Mouse (Mus musculus): ENCODE measurements around the gene Mef2d.
"Not testable (repeated sequence)": the region's sequence is repeated elsewhere in the genome, so short reads cannot be mapped to it uniquely, and the experiment has no call there.

Gene Mef2d

DNA sequence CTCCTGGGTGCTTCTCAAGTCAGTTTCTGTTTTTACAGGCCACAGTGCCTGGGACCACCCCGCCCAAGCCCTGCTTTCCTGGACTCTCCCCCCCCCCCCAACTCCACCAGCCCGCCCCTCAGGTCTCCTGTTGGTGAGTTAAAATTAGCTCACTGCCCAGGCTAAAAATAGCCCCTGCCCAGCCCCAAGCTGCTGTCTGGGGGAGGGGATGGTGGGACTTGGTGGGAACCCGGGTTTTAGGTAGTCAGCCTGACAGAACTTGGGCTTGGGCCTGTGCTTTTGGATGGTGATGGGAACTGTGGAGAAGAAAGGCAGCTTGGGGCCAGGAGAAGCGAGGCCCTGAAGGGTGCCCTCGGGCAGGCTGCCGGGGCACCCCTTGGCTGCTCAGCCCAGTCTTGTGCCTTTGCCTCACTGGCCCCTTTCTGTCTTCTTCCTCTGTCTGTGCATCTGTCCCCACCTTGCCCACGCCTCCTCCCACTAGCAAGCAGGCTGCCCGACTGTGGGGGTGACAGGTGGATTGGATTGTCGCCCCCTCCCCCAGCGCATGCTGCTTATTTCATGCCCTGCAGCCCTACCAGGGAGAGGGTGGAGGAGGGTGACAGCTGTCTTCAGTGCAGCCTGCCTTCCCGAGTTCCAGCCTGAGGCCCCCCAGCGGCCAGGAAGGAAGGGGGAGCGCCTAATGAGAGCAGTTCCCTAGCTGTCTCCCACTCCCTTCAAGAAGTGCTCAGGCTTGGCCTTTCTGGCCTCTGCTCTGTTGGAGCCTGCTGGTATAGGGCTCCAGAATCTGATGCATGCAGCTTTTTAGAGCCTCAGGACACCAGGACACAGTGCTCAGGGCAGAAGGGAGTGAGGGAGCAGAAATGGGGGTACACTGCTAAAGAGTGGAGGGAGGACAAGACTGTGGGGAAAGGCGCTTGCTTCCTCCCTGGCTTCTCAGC, 8.2 kb downstream of the Mef2d start:
- no peak for DNase-seq (ENCODE audit: low read depth, low spot score)

GRCm38 (mm10) chr3:88150999-88151364, 8.8 kb downstream of the Mef2d start:
- DNase-seq (ENCODE audit: low read depth, low spot score): no peak

DNA sequence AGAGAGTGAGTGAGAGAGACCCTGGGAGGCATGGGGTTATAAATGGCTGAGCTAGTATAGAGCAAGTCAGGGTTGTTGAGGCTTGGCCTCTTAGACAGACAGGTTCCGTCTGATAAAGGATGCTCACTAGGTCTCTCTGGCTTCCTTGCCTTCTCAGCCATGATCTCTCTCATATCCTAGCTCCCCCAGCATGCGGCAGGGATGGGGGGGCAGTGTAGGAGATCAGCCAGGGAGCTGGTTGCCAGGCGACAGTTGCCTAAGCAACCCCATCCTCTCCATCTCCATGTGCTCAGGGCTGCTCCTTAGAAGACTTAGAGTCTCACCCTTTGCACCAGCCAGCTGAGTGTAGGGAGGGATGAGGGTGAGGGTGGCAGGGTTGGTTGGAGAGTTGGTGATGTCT, 9.9 kb downstream of the Mef2d start:
- DNase-seq (ENCODE audit: low read depth, low spot score): no peak

DNA sequence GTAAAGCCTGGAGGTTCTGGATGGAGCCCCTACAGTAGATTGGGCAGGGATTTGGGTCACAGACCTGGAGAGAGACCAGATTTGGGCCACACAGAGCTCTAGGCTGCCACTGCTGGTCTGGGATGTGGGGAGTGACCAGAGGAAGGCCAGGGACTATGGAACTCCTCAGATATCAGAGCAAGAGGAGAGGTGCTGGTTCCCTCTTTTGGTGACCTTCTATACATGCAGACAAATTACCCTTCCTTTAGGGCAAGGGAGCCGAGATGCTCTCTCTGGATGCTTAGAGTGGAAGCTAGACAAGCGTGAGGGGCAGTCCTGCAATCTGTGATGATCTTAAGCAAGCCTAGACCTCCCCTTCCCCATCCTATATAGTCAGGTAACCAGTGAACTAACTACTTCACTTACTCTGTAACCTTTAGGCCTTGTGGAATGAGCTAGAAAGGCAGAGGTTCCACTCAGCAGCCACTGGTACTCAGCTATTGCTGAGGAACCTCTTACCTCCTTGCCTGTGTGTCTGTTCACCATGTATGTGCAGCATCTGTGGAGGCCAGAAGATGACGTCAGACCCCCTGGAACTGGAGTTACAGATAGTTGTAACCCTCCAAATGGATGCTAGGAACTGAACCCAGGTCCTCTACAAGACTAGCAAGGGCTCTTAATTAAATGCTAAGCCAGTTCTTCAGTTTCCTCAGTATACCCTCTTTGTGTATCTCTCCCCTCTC, 11.3 kb downstream of the Mef2d start:
- DNase-seq (ENCODE audit: low read depth, low spot score): no peak

GRCm38 (mm10) chr3:88154236-88154635, 12.1 kb downstream of the Mef2d start:
- DNase-seq (ENCODE audit: low read depth, low spot score): peak; percentile 67

DNA sequence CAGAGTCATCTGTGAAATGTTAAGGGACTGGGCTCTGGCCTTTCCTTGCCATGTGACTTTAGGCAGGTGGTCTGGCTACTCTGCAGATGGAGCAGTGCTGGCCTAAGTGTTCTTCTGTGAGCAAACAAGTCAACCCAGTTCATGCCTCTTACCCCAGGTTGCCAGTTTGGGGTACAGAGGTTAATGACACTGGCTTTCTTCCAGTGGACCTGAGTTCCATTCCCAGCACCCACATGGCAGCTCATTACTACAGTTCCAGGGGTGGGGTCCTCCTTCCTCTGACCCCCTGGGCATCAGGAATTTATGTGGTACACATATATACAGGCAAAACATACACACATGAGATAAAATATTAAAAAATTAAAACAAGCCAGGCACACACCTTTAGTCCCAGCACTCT, 14.6 kb downstream of the Mef2d start:
- no peak for DNase-seq (ENCODE audit: low read depth, low spot score)

GRCm38 (mm10) chr3:88157771-88158597, 15.8 kb downstream of the Mef2d start:
- DNase-seq (ENCODE audit: low read depth, low spot score): peak; percentile 94

DNA sequence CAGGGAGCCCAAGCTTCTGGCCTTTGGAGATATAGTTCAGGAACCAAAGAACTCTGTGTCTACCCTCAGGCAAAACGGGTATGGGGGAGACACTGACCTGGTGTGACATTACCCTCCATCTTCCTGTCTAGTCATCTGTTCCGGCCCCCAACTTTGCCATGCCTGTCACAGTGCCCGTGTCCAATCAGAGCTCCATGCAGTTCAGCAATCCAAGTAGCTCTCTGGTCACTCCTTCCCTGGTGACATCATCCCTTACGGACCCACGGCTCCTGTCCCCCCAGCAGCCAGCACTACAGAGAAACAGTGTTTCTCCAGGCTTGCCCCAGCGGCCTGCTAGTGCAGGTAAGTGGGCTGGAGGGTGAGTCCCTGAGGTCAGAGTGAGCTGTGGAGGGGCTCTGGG, 16.8 kb downstream of the Mef2d start:
- no peak for DNase-seq (ENCODE audit: low read depth, low spot score)

DNA sequence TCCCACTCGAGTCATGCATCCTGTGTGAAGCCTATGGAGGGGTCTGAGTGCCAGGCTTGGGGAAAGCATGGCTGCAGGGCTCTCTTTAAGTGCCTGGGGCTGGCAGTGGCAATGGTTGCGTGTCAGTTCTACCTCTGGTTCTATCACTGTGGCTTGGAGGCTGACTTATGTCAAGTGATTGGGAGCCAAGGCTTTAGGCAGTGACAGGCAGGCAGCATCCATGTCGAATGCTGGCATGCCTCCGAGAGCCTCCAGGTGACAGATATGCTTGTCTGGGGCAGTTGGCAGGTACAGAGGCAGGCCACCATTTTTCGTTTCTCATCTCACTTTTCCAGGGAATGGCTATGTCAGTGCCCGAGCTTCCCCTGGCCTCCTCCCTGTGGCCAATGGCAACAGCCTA, 18.7 kb downstream of the Mef2d start:
- no peak for DNase-seq (ENCODE audit: low read depth, low spot score)

GRCm38 (mm10) chr3:88162259-88162658, 20.1 kb downstream of the Mef2d start:
- DNase-seq (ENCODE audit: low read depth, low spot score): no peak

DNA sequence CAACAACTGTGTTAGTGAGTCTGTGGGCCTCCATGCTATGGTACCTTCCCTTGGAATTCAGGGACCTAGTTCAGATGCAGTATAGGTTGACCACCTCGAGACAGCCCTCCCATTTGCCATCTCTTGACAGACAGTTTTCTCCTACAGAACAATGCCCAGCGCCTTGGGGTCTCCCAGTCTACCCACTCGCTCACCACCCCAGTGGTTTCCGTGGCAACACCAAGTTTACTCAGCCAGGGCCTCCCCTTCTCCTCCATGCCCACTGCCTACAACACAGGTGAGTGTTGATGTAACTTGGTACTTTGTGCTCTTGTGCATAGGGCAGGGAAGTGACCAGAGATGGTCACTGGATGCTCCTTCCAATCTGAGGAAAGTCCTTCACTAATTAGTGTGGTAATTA, 20.6 kb downstream of the Mef2d start:
- DNase-seq (ENCODE audit: low read depth, low spot score): no peak

DNA sequence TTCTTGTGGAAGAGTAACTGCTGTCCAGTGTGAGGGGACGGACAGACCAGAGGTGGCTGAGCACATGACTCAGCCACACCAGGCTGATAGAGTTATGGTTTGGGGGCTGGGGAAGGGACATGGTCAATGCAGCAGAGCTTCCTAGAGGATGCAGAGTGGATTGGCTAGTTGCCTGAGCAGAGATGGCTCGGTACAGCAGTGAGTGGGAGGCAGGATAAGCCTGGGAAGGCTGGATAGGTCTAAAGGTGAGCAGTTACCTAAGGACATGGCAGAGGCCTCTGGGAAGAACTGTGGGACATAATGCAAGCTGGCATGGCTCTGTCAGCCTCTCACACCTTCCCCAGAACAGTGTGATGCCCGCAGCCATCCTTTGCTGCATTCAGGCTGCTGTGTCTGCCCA, 21.7 kb downstream of the Mef2d start:
- no peak for DNase-seq (ENCODE audit: low read depth, low spot score)

DNA sequence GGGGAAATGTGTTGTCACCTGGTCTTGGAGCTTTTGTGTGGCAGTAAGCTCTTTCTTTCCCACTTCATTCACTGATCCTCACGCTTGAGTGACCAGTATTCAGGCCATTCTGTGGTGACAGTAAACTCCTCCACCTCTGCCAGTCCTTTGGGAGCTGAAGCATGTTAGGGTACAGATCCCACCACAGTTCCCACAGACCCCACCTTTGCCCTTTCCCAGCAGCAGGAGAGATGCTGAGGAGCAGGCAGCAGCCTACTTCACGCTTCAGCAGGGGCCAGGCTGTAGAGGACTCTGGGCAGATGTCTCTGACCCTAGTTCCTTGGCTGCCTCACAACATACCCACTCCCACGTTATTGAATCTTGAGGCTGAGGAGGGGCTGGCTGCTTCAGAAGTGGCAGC, 22.1 kb downstream of the Mef2d start:
- no peak for DNase-seq (ENCODE audit: low read depth, low spot score)

GRCm38 (mm10) chr3:88166056-88166455, 23.9 kb downstream of the Mef2d start:
- no peak for DNase-seq (ENCODE audit: low read depth, low spot score)

- DNase-seq (ENCODE audit: low read depth, low spot score): no peak
Observed at GRCm38 (mm10) chr3:88170361-88170760, 28.2 kb downstream of the Mef2d start.

GRCm38 (mm10) chr3:88172440-88172839, 30.3 kb downstream of the Mef2d start:
- DNase-seq (ENCODE audit: low read depth, low spot score): no peak

DNA sequence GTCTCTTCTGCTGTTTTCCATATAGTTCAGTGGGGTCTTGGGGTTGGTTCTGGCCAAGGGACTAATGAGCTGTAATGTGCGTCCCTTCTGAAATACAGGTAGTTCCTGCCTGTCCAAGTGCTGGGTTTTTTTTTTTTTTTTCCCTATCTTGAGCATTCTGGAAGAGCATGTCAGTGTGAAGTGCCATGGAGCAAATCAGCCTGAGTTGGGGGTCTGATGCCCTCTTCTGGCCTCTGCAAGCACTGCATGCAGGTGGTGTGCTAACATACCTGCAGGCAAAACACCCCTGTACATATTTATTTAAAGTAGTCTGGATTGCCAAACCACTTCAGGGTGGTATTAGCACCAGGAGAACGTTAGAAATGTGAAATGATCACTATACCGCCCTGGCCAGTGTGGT, 31.2 kb downstream of the Mef2d start:
- DNase-seq (ENCODE audit: low read depth, low spot score): peak; percentile 76

DNA sequence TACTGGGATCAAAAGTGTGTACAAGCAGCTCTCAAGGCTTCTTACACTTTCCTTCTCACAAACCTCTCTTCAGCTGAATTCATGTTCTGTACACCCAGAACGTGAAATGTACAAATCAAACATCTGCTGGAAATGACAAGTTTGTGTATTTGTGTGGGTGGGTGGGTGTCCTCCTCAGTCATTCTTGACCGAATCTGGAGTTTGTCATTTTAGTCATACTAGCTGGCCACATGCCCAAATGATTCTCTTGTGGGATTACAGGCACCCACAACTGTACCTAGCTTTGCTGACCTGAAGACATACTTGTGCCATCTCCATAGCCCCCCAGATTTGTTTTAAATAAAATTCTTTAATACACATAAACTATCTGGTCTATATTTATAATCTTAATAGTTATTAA, 32.7 kb downstream of the Mef2d start:
- DNase-seq (ENCODE audit: low read depth, low spot score): no peak

- DNase-seq (ENCODE audit: low read depth, low spot score): no peak
Observed at GRCm38 (mm10) chr3:88177106-88177505, 34.9 kb downstream of the Mef2d start.

- peak; percentile 100 for DNase-seq (ENCODE audit: low read depth, low spot score)
Observed at GRCm38 (mm10) chr3:88177562-88178345, 35.6 kb downstream of the Mef2d start.

GRCm38 (mm10) chr3:88178346-88178733, 36.2 kb downstream of the Mef2d start:
- DNase-seq (ENCODE audit: low read depth, low spot score): not testable (repeated sequence)
